Mouse (Mus musculus) hindbrain, embryonic 11.5 days (tissue): ENCODE data around the gene Ncapd2. TPM values are rescaled to one million over a fixed set of nuclear protein-coding genes. Genes with fewer than 3 reads are reported as not detected.

Experiments
- ATAC-seq: fragments of 200-750 bp; cut with Nextera tagmentation; 2 replicates; pipeline ENCODE4 v1.8.0; 2017; ENCODE audit warnings: mild to moderate bottlenecking, moderate TSS enrichment, moderate library complexity; ENCODE audit not compliant: low FRiP score
- DNase-seq: peaks from one replicate; pipeline ENCODE4 v3.0.0-alpha.2; 2015; ENCODE audit warnings: low spot score
- H3K27ac ChIP-seq: fragments of 300-500 bp; sonication (generic); 2 replicates; pipeline ENCODE4 v1.5.1; 2014; ENCODE audit warnings: mild to moderate bottlenecking, low read depth, low read length
- H3K27me3 ChIP-seq: fragments of 300-500 bp; sonication (generic); 2 replicates; pipeline ENCODE4 v1.6.1; 2014; ENCODE audit warnings: mild to moderate bottlenecking, low read length, moderate library complexity, mixed read lengths; ENCODE audit not compliant: control insufficient read depth, insufficient read depth
- H3K36me3 ChIP-seq: fragments of 300-500 bp; sonication (generic); 2 replicates; pipeline ENCODE4 v1.6.1; 2014; ENCODE audit warnings: mild to moderate bottlenecking, low read length, moderate library complexity, mixed read lengths; ENCODE audit not compliant: control insufficient read depth, insufficient read depth
- H3K4me1 ChIP-seq: fragments of 300-500 bp; sonication (generic); replicated peaks from 2 replicates; pipeline ENCODE4 v1.6.1; 2014; ENCODE audit warnings: low read length, mixed read lengths; ENCODE audit not compliant: control insufficient read depth, insufficient read depth
- H3K4me2 ChIP-seq: fragments of 300-500 bp; sonication (generic); replicated peaks from 2 replicates; pipeline ENCODE4 v1.6.1; 2014; ENCODE audit warnings: mild to moderate bottlenecking, low read depth, low read length
- H3K4me3 ChIP-seq: fragments of 300-500 bp; sonication (generic); 2 replicates; pipeline ENCODE4 v1.5.1; 2014; ENCODE audit warnings: low read depth, low read length
- H3K9ac ChIP-seq: fragments of 300-500 bp; sonication (generic); 2 replicates; pipeline ENCODE4 v1.6.1; 2014; ENCODE audit warnings: low read depth, low read length
- H3K9me3 ChIP-seq: fragments of 300-500 bp; sonication (generic); 2 replicates; pipeline ENCODE4 v1.6.1; 2016; ENCODE audit warnings: low read length; ENCODE audit not compliant: control insufficient read depth
- WGBS: fragments of 180-500 bp; shearing (Covaris S2); extraction: QIAGEN DNeasy Blood & Tissue Kit; methylation state at CpG from one replicate; pipeline ENCODE4 v1.1.7; 2014; 5-methylcytosine and 5-hydroxymethylcytosine counted together
- polyA plus RNA-seq: library from polyadenylated mRNA; unstranded; fragments of >200 nt; fragmentation: Nextera tagmentation; extraction: Ambion mirVana; gene quantifications from 2 replicates; pipeline ENCODE4 v1.2.1, GENCODE M21; 2014

The Ncapd2 gene
- polyA plus RNA-seq, 1 experiment from 2014 or later: 110 TPM

- H3K9ac ChIP-seq: no peak overlapping the region
- H3K4me3 ChIP-seq: no peak overlapping the region
- ATAC-seq (no peak), DNase-seq (no peak)
- no peak overlapping the region for H3K27ac ChIP-seq
- no peak overlapping the region for H3K4me2 ChIP-seq
- H3K9me3 ChIP-seq: no peaks in the 10 kb centered on the region
- no peaks in the 10 kb centered on the region; the same call in 1 of the 2 replicates for H3K4me1 ChIP-seq
- 88% methylated on average over 5 of the region's 5 CpGs for WGBS
- H3K36me3 ChIP-seq: no peaks in the 10 kb centered on the region
- H3K27me3 ChIP-seq: no peaks in the 10 kb centered on the region
Measured at GRCm38 (mm10) chr6:125153018-125153389, 38.5 kb downstream of the Ncapd2 start.

- WGBS: 83% methylated on average over 22 of the region's 22 CpGs
- H3K4me3 ChIP-seq: no peak overlapping the region
- no peak overlapping the region for H3K4me2 ChIP-seq
- ATAC-seq (no peak), DNase-seq (no peak)
- H3K27ac ChIP-seq: no peak overlapping the region
- H3K36me3 ChIP-seq: no peaks in the 10 kb centered on the region
- H3K27me3 ChIP-seq: no peaks in the 10 kb centered on the region
- no peaks in the 10 kb centered on the region; the same call in 1 of the 2 replicates for H3K4me1 ChIP-seq
- no peaks in the 10 kb centered on the region for H3K9me3 ChIP-seq
- H3K9ac ChIP-seq: no peak overlapping the region
Measured at GRCm38 (mm10) chr6:125152212-125153017, 39.1 kb downstream of the Ncapd2 start.

- ATAC-seq (no peak), DNase-seq (no peak)
- Histone ChIP-seq H3K9me3 (no peaks in the 10 kb centered on the region), H3K9ac (no peak overlapping the region), H3K36me3 (no peaks in the 10 kb centered on the region), H3K27me3 (no peaks in the 10 kb centered on the region), H3K4me3 (no peak overlapping the region), H3K27ac (no peak overlapping the region), H3K4me1 (peaks cover 10% of the 10 kb centered on the region; the same call in 1 of the 2 replicates), H3K4me2 (no peak overlapping the region)
- WGBS: 70% methylated on average over 7 of the region's 7 CpGs
Measured at GRCm38 (mm10) chr6:125149569-125149950, 41.9 kb downstream of the Ncapd2 start.

GRCm38 (mm10) chr6:125148926-125149568, 42.5 kb downstream of the Ncapd2 start:
- 84% methylated on average over 16 of the region's 16 CpGs for WGBS
- H3K27ac ChIP-seq: no peak overlapping the region
- no peaks in the 10 kb centered on the region for H3K27me3 ChIP-seq
- no peaks in the 10 kb centered on the region for H3K9me3 ChIP-seq
- H3K4me1 ChIP-seq: peaks cover 10% of the 10 kb centered on the region; the same call in 1 of the 2 replicates
- DNase-seq (no peak), ATAC-seq (no peak)
- H3K4me2 ChIP-seq: no peak overlapping the region
- no peak overlapping the region for H3K4me3 ChIP-seq
- H3K9ac ChIP-seq: no peak overlapping the region
- no peaks in the 10 kb centered on the region for H3K36me3 ChIP-seq

GRCm38 (mm10) chr6:125148251-125148925, 43.1 kb downstream of the Ncapd2 start:
- H3K9ac ChIP-seq: 0 out of 2 replicates have a peak overlapping the region, but pooled peaks have one; percentile 23
- H3K4me3 ChIP-seq: no peak overlapping the region
- no peak for ATAC-seq
- H3K36me3 ChIP-seq: no peaks in the 10 kb centered on the region
- H3K4me2 ChIP-seq: 0 out of 2 replicates have a peak overlapping the region, but pooled peaks have one; percentile 5
- 75% methylated on average over 18 of the region's 18 CpGs for WGBS
- H3K27ac ChIP-seq: no peak overlapping the region
- no peak for DNase-seq
- peaks cover 10% of the 10 kb centered on the region; the same call in 1 of the 2 replicates for H3K4me1 ChIP-seq
- no peaks in the 10 kb centered on the region for H3K27me3 ChIP-seq
- H3K9me3 ChIP-seq: no peaks in the 10 kb centered on the region

- no peaks in the 10 kb centered on the region for H3K9me3 ChIP-seq
- H3K4me1 ChIP-seq: peaks cover 10% of the 10 kb centered on the region; the same call in 1 of the 2 replicates
- 69% methylated on average over 10 of the region's 10 CpGs for WGBS
- H3K36me3 ChIP-seq: no peaks in the 10 kb centered on the region
- no peaks in the 10 kb centered on the region for H3K27me3 ChIP-seq
- no peak for ATAC-seq
- peak overlapping the region; percentile 42; the same call in 1 of the 2 replicates for H3K27ac ChIP-seq
- DNase-seq: no peak
- peak overlapping the region; percentile 91 for H3K4me2 ChIP-seq
- peak overlapping the region; percentile 34; the same call in 1 of the 2 replicates for H3K9ac ChIP-seq
- H3K4me3 ChIP-seq: peak overlapping the region; percentile 8; the same call in 1 of the 2 replicates
Measured at GRCm38 (mm10) chr6:125147329-125147728, 44.2 kb downstream of the Ncapd2 start.

- no peak overlapping the region for H3K27ac ChIP-seq
- ATAC-seq: no peak
- 83% methylated on average over 4 of the region's 4 CpGs for WGBS
- H3K27me3 ChIP-seq: no peaks in the 10 kb centered on the region
- H3K9me3 ChIP-seq: no peaks in the 10 kb centered on the region
- peaks cover 10% of the 10 kb centered on the region; the same call in 1 of the 2 replicates for H3K4me1 ChIP-seq
- H3K36me3 ChIP-seq: no peaks in the 10 kb centered on the region
- no peak overlapping the region for H3K4me3 ChIP-seq
- peak overlapping the region; percentile 91 for H3K4me2 ChIP-seq
- no peak overlapping the region for H3K9ac ChIP-seq
- DNase-seq: no peak
Measured at GRCm38 (mm10) chr6:125146797-125147196, 44.7 kb downstream of the Ncapd2 start.

GRCm38 (mm10) chr6:125146148-125146547, 45.4 kb downstream of the Ncapd2 start:
- H3K36me3 ChIP-seq: no peaks in the 10 kb centered on the region
- no peak overlapping the region for H3K27ac ChIP-seq
- WGBS: 57% methylated on average over 7 of the region's 7 CpGs
- ATAC-seq: no peak
- no peaks in the 10 kb centered on the region for H3K9me3 ChIP-seq
- peak overlapping the region; percentile 91 for H3K4me2 ChIP-seq
- H3K9ac ChIP-seq: peak overlapping the region; percentile 84
- peaks cover 10% of the 10 kb centered on the region; the same call in 1 of the 2 replicates for H3K4me1 ChIP-seq
- no peak for DNase-seq
- H3K27me3 ChIP-seq: no peaks in the 10 kb centered on the region
- peak overlapping the region; percentile 62 for H3K4me3 ChIP-seq
